Mouse (Mus musculus) gastrocnemius, adult 18-20 months (tissue): ENCODE data around the gene 1700029P11Rik. TPM values are rescaled to one million over a fixed set of nuclear protein-coding genes. Genes with fewer than 3 reads are reported as not detected.
"Not testable (repeated sequence)": the region's sequence is repeated elsewhere in the genome, so short reads cannot be mapped to it uniquely, and the experiment has no call there.

Source experiments
- DNase-seq: peaks from one replicate; pipeline ENCODE4 v3.0.0; 2021; ENCODE audit warnings: low spot score
- total RNA-seq, 2 experiments: library from RNA; stranded (reverse); gene quantifications; 2 replicates each; pipeline ENCODE4 v1.2.3; 2021

1700029P11Rik gene
- total RNA-seq, 2 experiments from 2014 or later: not detected

GRCm38 (mm10) chr15:81957598-81957997 lies 22.7 kb upstream of the 1700029P11Rik start:
- no peak for DNase-seq

- no peak for DNase-seq
These were observed 21.4 kb upstream of the 1700029P11Rik start for GRCm38 (mm10) chr15:81958906-81959305.

- peak; percentile 98 for DNase-seq
These were observed 19.9 kb upstream of the 1700029P11Rik start, which contains the start of gene Pmm1 for GRCm38 (mm10) chr15:81960171-81961077. Pmm1 (minus strand) TSS chr15:81960930.

GRCm38 (mm10) chr15:81961078-81961451 lies 19.3 kb upstream of the 1700029P11Rik start:
- no peak for DNase-seq

GRCm38 (mm10) chr15:81964262-81964661 lies 16.1 kb upstream of the 1700029P11Rik start:
- no peak for DNase-seq

GRCm38 (mm10) chr15:81964980-81965545 lies 15.3 kb upstream of the 1700029P11Rik start:
- no peak for DNase-seq

- DNase-seq: no peak
These were observed 14.1 kb upstream of the 1700029P11Rik start for GRCm38 (mm10) chr15:81966062-81966829.

- DNase-seq: no peak
These were observed 12.5 kb upstream of the 1700029P11Rik start for GRCm38 (mm10) chr15:81967821-81968220.

- no peak for DNase-seq
These were observed 11.9 kb upstream of the 1700029P11Rik start for GRCm38 (mm10) chr15:81968447-81968846.

GRCm38 (mm10) chr15:81969173-81969572 lies 11.2 kb upstream of the 1700029P11Rik start:
- DNase-seq: no peak

GRCm38 (mm10) chr15:81969635-81970034 lies 10.7 kb upstream of the 1700029P11Rik start:
- not testable (repeated sequence) for DNase-seq

GRCm38 (mm10) chr15:81970498-81970897 lies 9.8 kb upstream of the 1700029P11Rik start:
- not testable (repeated sequence) for DNase-seq

- not testable (repeated sequence) for DNase-seq
These were observed 5.2 kb upstream of the 1700029P11Rik start for GRCm38 (mm10) chr15:81975156-81975555.

- no peak for DNase-seq
These were observed 1.8 kb downstream of the 1700029P11Rik start for GRCm38 (mm10) chr15:81982173-81982572.

GRCm38 (mm10) chr15:81985267-81986161 lies 5.2 kb downstream of the 1700029P11Rik start:
- DNase-seq: no peak

- no peak for DNase-seq
These were observed 7.3 kb downstream of the 1700029P11Rik start, which contains the start of gene Xrcc6 for GRCm38 (mm10) chr15:81987646-81988045. Xrcc6 (plus strand) TSS chr15:81987835.

GRCm38 (mm10) chr15:81989371-81990062 lies 9.2 kb downstream of the 1700029P11Rik start:
- peak; percentile 89 for DNase-seq

- no peak for DNase-seq
These were observed 10.2 kb downstream of the 1700029P11Rik start for GRCm38 (mm10) chr15:81990549-81990948.

- DNase-seq: no peak
These were observed 13.7 kb downstream of the 1700029P11Rik start for GRCm38 (mm10) chr15:81993992-81994391.

GRCm38 (mm10) chr15:82004257-82004656 lies 23.9 kb downstream of the 1700029P11Rik start:
- DNase-seq: no peak
